Mouse (Mus musculus) kidney, adult 2 months (tissue): ENCODE results near the gene Golph3.

Experiments used
- CTCF ChIP-seq: fragments of 200-500 bp; conservative IDR thresholded peaks from 2 replicates; pipeline ENCODE4 v1.5.1; 2011; ENCODE audit warnings: low read depth, mild to moderate bottlenecking, control low read depth, low read length, moderate library complexity, mixed read lengths; ENCODE audit not compliant: insufficient read depth, insufficient read length
- POLR2A ChIP-seq: fragments of 200-500 bp; IDR thresholded peaks from one replicate; pipeline ENCODE4 v1.6.1; 2011; ENCODE audit warnings: low read depth, low read length, control low read depth

DNA sequence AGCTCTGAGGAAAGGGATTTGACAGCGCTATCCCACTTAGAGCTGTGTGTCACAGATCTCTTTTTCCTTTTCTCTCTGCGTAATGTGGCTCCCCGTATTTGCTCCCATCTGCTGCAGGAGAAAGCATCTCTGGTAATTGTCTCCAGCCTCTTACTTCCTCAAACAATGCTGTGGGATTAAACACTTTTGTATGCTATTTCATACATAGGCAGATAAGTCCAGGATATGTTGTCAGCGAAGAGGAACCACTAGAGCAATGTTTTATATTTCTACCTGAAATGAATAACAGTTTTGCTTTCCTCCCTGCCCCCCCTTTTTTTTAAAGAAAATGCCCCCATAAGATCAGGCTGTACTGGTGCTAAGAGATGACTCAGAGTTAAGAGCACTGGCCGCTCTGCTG, 12.7 kb upstream of the Golph3 start:
- TF ChIP-seq CTCF, result no peak
- TF ChIP-seq POLR2A, result no peak
